Mouse (Mus musculus): Measurements from ENCODE around the gene Abcf1. TPM values are rescaled to one million over a fixed set of nuclear protein-coding genes. Genes with fewer than 3 reads are reported as not detected.
"Not testable (repeated sequence)": the region's sequence is repeated elsewhere in the genome, so short reads cannot be mapped to it uniquely, and the experiment has no call there.

The Abcf1 gene
- 74.4 and 92.3 TPM in 2 replicates for total RNA-seq (2014; fragmentation: Nextera tagmentation)
- 165 and 231 TPM in 2 replicates for total RNA-seq (2017)

DNA sequence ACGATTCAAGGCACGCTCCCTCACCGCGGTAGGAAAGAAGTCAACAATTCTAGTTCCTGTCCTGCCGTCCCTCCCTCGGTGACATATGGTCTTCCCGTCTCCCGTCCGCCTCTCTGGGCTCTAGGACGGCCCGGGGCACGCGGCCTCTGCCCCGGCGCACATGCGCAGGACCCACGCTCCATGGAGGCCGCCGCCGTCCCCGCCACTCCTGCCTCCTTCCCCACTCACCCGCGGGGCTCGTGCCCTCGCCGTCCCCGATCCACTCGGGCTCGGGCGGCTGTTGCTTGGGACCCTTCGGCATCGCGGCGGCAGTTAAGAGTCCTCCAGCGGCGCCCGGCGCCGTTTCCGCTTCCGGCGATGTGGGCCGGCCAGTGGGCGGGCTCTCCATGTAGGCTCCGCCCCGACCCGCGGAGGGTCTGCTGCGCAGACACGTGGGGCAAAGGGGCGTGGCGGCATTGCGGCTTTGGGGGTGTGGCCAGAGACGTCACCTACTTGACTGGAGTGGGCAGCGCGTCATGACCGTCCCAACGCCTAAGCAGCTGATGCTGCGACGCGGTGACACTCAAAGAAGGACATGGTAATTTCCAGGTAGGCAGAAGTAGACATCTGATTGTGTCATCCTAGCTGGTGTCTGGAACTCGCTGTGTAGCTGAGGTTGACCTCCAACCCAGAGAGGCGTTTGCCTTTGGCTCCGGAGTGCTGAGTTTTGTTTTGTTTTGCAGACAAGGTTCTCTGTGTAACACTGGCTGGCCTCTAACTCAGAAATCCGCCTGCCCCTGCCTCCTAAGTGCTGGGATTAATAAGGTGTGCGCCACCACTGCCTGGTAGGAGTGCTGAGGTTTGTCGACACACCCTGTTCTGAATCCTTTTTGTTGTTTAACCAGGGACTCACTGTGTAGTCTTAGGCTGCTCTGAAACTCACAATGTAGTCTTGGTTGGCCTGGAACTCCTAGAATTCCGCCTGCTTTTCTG, at the start of gene Abcf1:
Abcf1 (minus strand) TSS at position 344 of the 972 bp plus-strand sequence.
- ATAC-seq (replicated peaks; ENCODE audit: poor library complexity, severe bottlenecking) = peak; percentile 95

DNA sequence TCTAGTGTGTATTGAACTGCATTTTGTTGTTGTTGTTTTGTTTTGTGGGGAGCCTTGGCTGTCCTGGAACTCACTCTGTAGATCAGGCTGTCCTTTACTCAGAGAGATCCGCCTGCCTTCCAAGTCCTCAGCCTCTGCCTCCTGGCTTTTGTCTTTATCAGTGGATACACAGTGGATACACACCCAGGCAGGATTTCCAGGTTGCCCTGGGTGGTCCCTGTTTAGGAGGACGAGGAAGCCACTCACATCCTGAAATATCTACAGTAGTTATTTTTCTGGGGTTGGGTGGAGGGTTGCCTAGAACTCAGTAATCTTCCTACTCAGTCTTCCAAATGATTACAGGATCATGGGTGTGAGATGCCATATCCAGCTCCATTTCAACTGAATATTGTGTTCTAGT, 49.4 kb upstream of the Abcf1 start:
- ATAC-seq (replicated peaks; ENCODE audit: poor library complexity, severe bottlenecking) = no peak

DNA sequence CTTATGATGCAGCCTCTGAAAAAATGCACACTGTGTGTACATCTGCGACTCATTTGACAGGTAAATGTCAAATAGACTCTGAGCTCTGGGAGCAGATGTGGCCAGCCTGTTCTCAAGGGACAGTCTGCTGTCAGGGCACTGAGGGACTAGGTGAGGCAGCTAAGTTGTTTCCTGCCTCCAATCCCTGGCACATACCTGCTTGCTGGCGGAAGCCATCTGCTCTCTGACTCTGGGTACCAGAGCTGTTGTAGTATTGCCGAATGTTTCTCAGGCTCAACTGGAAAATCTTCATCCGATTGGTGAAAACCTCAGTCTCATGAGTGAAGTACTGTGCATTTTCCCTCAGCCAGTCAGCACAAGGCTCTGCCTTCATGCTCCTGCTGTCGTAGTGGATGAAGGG, 47.5 kb upstream of the Abcf1 start:
- ATAC-seq (replicated peaks; ENCODE audit: poor library complexity, severe bottlenecking) = no peak

DNA sequence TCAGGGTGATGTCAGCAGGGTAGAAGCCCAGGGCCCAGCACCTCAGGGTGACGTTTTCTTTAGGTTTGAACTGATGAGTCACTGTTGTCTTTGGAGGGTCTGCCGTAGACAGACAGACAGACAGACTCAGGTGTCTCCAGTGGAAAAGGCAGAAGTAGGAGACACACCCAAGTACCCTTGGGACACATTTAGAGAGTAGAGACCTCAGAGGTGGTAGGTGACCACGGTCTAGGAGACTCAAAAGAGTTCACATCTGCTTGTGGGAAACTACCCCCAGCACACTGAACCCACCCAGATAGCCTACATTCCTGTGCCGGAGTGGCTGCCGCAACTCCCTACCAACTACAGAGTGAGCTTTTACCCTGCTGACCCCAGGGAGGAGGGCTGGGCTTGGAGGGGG, 45.4 kb upstream of the Abcf1 start:
- no peak for ATAC-seq (replicated peaks; ENCODE audit: poor library complexity, severe bottlenecking)

DNA sequence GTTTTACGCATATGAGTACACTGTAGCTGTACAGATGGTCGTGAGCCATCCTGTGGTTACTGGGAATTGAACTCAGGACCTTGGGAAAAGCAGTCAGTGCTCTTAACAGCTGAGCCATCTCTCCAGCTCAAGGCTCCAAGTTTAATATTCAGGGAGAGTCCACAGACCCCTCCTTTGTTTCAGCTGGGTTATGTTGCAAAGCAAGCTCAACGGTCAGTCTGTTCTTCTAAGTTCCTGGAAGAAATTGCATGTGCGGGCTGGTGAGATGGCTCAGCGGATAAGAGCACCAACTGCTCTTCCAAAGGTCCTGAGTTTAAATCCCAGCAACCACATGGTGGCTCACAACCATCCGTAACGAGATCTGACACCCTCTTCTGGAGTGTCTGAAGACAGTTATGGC, 34.8 kb upstream of the Abcf1 start:
- not testable (repeated sequence) for ATAC-seq (replicated peaks; ENCODE audit: poor library complexity, severe bottlenecking)

DNA sequence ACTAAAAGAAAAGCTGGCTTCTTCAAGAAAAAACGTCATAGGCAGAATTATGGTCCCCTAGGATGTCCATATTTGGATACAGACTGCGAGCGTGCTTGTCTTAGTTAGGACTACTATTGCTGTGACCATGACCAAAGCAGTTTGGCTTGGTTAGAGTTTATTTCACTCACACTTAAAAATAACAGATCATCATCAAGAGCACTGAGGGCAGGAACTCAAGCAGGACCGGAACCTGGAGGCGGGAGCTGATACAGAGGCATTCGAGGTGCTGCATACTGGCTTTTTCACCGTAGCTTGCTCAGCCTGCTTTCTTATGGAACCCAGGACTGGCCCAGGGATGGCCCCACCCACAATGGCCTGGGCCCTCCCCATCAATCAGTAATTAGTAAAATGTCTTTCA, 33.8 kb upstream of the Abcf1 start:
- no peak for ATAC-seq (replicated peaks; ENCODE audit: poor library complexity, severe bottlenecking)

DNA sequence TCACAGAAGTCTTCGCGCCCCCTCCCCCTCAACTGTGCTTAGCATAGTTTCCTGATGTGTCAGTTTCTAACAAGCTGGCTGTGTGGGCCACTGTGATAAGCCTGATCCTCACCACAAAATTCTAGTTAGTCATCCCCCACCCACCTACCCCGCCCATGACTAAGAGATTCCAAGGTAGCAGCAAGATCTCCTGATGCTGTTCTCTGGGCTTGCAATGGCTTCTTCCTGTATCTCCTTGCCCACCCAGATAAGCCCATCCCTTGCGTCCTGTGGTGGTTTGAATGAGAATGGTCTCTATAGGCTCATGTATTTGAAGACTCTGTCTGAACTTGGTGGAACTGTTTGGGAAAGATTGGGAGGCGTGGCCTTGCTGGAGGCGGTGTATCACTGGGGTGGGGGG, 32.4 kb upstream of the Abcf1 start:
- ATAC-seq (replicated peaks; ENCODE audit: poor library complexity, severe bottlenecking) = 0 out of 2 replicates have a peak, but pooled peaks have one; percentile 6

DNA sequence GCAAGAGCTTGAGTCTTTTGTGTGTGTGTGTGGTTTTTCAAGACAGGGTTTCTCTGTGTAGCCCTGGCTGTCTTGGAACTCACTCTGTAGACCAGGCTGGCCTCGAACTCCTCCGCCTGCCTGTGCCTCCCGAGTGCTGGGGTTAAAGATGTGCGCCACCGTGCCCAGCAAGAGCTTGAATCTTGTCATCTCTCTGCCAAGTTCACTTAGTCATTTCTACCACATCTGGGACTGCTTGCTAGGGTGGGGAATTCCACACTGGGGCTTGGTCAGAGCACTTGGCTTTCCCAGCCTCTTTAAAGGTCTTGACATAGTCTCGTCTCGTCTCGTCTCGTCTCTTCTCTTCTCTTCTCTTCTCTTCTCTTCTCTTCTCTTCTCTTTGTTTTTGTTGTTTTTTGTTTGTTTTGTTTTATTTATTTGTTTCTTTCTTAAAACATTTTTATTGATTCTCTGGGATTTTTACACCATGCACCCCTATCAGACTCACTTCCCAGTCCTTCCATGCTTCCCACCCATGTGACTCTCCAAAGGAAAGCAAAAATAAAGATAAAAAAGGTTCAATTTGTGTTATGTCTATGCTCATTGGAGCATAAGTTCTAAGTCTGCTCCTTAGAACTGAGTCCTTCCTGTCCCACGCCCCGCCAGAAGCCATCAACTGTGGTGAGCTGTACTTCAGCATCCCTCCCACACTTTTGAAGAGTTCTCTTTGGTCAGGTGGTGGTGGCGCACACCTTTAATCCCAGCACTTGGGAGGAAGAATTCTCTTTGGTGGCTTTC, 31.7 kb upstream of the Abcf1 start:
- ATAC-seq (replicated peaks; ENCODE audit: poor library complexity, severe bottlenecking) = no peak

DNA sequence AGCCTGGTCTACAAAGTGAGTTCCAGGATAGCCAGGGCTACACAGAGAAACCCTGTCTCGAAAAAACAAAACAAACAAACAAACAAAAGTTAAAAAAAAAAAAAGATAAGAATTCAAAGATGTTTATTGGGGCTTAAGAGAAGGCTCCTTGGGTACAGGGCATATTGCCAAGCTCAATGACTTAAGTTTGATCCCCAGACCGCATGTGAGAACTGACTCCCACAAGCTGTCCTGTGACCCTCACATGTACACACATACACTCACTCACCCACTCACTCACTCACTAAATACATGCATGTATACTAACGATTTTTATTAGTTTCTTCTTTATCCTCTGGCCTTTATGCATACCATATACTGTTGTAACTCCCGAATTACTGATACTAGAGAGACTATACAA, 30.8 kb upstream of the Abcf1 start:
- no peak for ATAC-seq (replicated peaks; ENCODE audit: poor library complexity, severe bottlenecking)

DNA sequence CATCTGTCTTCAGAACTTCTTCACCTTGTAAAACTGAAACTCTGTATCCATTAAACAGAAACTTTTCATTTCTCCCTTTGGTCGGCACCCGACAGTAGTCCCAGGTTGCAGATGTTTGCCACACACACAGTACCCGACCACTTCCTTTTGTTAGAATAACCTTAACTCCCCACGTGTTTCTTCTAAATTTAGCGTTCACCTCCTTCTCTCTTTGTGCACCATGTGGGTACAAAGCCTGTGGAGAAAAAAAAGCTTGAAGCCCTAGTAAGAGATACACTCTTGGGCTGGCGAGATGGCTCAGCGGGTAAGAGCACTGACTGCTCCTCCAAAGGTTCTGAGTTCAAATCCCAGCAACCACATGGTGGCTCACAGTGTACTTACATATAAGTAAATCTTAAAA, 29.8 kb upstream of the Abcf1 start:
- peak; percentile 48 for ATAC-seq (replicated peaks; ENCODE audit: poor library complexity, severe bottlenecking)

DNA sequence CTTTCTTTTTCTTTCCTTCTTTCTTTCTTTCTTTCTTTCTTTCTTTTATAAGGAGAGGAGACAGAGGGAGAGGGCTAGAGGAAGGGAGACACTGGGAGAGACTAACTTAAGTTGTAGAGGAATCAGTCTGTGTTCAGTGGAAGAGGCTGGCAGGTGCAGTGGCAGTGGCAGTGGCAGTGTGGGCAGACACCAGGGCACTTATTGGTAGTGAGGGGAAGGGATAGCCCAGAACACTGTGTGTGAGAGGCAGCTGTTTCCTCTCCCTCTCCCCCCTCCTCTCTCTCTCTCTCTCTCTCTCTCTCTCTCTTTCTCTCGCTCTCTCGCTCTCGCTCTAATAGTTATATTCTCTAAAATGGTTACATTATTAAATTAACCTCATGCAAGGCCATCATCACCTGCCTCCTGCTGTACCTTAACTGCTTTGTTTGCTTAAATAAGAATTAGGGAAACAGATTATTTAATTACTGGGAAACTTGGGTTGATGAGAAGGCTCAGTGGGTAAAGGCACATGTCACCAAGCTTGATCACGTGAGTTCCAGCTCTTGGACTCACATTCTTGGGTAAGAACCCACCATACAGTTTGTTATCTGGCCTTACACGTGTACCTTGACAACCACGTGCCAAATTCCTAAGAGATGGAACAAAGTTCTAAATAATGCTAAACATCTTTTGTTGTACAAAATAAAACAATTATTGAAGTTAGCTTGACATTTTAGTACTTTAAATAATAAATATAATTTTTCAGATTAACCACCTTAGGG, 29.2 kb upstream of the Abcf1 start:
- no peak for ATAC-seq (replicated peaks; ENCODE audit: poor library complexity, severe bottlenecking)

DNA sequence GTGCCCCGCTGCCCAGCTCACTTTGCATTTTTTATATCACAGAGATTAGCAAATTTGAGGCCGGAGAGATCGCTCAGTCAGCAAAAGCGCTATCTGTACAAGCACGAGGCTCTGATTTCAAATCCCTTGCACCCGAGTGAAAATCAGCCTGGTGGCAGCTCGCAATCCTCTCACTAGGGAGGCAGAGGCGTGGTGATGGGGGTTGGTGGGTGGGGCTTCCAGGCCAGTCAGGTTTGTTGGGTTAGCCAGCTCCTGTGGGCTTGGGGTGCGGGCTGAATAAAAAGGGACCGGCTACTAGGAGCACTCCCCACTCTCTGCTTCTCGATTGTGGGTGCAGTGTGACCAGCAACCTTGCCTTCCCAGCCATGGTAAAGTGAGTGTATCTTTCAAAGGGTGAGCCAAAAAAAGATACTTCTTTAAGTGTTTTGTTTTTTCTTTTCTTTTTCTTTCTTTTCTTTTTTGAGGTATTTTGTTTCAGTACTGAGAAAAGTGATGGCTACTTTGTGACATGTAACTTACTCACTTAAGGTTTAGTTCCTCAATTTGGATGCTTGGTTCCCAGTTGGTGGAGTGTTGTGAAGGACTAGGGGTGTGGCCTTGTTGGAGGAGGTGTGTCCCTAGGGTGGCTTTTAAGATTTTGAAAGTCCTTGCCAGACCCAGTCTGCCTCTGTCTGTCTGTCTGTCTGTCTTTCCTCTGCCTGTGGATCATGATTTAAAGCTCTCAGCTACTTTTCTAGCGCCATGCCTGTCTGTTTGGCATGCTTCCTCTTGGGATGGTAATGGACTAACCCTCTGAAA, 28.4 kb upstream of the Abcf1 start:
- ATAC-seq (replicated peaks; ENCODE audit: poor library complexity, severe bottlenecking) = peak; percentile 51

DNA sequence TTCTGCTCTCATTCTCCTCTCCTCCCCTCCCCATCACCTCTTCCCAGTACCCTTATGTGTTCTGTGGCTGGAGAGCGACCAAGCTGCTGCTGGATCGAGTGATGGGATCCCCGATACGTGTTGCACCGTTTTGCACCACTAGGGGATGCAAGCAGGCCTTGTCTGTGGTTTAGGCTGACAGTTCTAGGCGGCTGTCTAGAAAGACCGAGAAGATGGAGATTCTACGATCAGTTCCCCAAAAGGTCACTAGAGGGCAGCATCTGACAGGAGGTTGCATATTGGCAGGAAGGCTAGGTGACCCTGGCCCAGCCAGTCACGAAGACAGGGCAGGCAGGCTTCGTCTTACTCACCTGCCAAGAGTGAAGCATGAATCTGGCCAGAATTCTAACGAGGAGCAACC, 27.4 kb upstream of the Abcf1 start:
- peak; percentile 52 for ATAC-seq (replicated peaks; ENCODE audit: poor library complexity, severe bottlenecking)

DNA sequence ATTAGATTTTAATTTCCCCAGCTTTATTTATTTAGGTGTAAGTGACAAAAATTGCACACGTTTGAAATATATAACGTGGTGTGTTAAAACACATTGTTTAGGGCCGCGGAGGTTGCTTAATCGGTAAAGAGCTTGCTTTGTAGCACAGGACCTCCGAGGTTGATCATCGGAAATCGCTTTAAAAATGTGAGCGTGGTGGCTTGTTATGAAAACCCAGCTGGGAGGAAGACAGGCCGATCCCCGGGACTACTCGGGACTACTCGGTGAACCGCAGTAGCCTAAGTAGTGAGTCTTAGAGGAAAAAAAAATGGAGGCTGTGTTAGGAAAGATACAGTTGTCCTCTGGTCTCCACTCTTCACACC, 25.3 kb upstream of the Abcf1 start:
- no peak for ATAC-seq (replicated peaks; ENCODE audit: poor library complexity, severe bottlenecking)

DNA sequence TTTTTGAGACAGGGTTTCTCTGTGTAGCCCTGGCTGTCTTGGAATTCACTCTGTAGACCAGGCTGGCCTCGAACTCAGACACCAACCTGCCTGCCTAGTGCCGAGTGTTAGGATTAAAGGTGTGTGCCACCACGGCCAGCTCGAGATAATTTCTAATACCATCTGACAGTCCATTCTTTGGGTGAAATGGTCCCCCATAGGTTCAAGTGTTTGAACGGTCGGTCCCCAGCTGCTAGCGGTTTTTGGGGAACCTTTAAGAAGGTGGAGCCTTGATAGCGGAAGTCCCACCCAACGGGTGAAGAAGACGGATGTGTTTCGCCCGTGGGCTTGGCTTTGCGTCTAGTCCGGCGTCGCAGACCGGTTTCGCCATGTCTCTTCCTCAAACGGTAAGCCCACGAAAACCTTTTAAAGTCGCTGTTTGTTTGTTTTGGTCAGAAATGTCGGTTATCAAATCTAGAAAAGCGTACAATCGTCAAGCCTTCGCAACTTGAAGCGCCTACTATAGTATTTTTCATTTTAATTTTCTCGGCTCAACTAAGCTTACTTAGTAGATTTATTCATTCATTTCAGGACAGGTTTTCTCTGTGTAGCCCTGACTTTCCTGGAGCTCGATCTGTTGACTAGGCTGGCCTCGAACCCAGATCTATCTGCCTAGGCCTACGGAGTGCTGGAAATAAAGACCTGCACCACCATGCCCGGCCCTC, 24.8 kb upstream of the Abcf1 start:
- peak; percentile 56 for ATAC-seq (replicated peaks; ENCODE audit: poor library complexity, severe bottlenecking)

DNA sequence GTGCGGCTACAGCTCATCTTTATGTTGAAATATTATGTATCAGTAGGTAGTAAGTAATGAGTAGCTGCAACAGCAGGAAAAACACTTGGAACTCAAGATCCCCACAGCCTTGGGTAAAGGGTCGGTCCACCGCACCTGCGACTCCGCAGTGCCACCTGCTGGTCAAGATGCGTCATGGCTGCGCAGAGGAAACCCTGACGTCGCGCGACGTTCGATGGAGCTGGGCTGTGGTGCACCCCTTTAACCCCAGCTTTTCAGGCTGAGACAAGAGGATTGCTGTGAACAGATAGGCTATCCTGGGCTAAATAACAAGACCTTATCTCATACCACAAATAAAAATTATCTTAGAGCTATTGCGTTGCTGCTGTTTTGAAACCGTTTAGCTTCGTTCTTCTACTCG, 24.1 kb upstream of the Abcf1 start:
- peak; percentile 58 for ATAC-seq (replicated peaks; ENCODE audit: poor library complexity, severe bottlenecking)

DNA sequence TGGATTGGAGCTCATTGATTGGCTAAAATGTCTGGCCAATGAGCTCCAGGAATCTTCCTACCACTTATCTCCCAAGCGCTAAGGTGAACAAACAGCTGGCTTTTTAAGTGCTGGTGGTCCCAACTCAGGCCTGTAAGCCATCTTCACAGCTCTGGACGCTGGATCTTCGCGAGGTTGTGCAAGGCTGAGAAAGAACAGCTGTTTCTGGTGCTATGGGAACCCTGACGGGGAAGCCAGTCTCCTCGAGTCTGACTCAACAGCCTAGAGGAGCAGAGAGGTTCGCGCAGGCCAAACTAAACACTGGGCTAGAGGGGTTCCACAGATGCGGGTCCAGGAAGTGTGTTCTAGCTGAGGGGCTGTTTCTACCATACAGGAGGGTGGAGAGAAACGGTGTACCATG, 22.2 kb upstream of the Abcf1 start:
- ATAC-seq (replicated peaks; ENCODE audit: poor library complexity, severe bottlenecking) = peak; percentile 18

DNA sequence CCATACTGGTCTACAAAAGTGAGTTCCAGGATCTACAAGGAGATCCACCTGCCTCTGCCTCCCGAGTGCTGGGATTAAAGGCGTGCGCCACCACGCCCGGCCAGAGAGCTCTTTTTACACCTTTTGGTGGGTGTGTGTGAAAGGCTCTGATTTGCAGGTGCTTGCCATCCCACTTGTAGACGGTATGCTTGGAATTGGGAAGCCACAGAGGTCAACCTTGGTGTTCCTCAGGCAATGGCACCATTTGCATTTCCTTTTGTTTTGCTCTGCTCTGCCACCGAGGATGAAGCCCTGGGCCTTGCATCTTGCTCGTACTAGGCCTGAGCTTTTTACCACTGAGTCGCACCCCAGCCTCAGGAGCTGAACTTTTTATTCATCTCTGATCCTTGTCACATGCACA, 12.2 kb upstream of the Abcf1 start:
- no peak for ATAC-seq (replicated peaks; ENCODE audit: poor library complexity, severe bottlenecking)

DNA sequence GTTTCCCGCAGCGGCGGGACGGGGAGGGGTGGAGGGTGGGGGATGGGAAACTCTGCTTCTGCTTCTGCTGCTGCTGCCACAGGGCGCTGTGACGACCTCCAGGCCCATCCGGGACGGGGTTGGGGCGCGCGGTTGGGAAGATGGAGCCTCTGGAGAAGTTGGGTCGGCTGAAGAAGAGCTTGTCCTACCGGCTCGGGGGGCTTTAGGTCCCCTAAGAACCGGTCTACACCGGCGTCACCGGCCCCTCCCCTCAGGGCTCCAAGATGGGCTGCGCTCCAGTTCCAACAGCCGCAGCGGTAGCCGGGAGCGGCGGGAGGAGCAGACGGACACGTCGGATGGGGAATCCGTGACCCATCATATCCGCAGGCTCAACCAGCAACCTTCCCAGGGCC, 10.8 kb upstream of the Abcf1 start:
- no peak for ATAC-seq (replicated peaks; ENCODE audit: poor library complexity, severe bottlenecking)

Data from granulocyte monocyte progenitor cell, adult 5-6 weeks (primary cell).